Mouse (Mus musculus): ENCODE measurements at regions not wholly inside any gene's neighbourhood (a gene's known extent, or its start where the extent isn't known, plus 50 kb on each side); places are given as distances from the start of the nearest gene placed in this dataset.
A peak's percentile ranks its signal among the peaks of the same experiment; 100 is the strongest.

GRCm38 (mm10) chr16:24166496-24166895 lies 177.8 kb upstream of the Bcl6 start:
- Histone ChIP-seq H3K9ac (ENCODE audit: low read length) (no peak overlapping the region), H3K27ac (replicated peaks) (no peak overlapping the region), H3K36me3 (ENCODE audit: control insufficient read depth, insufficient read depth, low read length) (no peaks in the 10 kb centered on the region), H3K9me3 (ENCODE audit: control insufficient read depth, low read length) (no peaks in the 10 kb centered on the region), H3K4me1 (replicated peaks; ENCODE audit: control insufficient read depth, insufficient read depth) (peaks cover 2% of the 10 kb centered on the region; the same call in 1 of the 2 replicates), H3K27me3 (ENCODE audit: control insufficient read depth, insufficient read depth, low read length) (no peaks in the 10 kb centered on the region), H3K4me3 (ENCODE audit: low read depth, low read length) (no peak overlapping the region), H3K4me2 (replicated peaks; ENCODE audit: low read depth) (no peak overlapping the region)
- no peak for TF ChIP-seq CTCF (IDR thresholded peaks at IDR 0.05; ENCODE audit: low read depth)
- no peak for TF ChIP-seq EP300 (optimal IDR thresholded peaks at IDR 0.05)
- DNase-seq (ENCODE audit: low spot score) (no peak), ATAC-seq (ENCODE audit: low FRiP score, low TSS enrichment) (no peak)

GRCm38 (mm10) chr16:24165461-24166081 lies 176.9 kb upstream of the Bcl6 start:
- Histone ChIP-seq H3K27me3 (ENCODE audit: control insufficient read depth, insufficient read depth, low read length) (no peaks in the 10 kb centered on the region), H3K36me3 (ENCODE audit: control insufficient read depth, insufficient read depth, low read length) (no peaks in the 10 kb centered on the region), H3K9ac (ENCODE audit: low read length) (no peak overlapping the region), H3K4me1 (replicated peaks; ENCODE audit: control insufficient read depth, insufficient read depth) (peaks cover 2% of the 10 kb centered on the region; the same call in 1 of the 2 replicates), H3K4me3 (ENCODE audit: low read depth, low read length) (no peak overlapping the region), H3K9me3 (ENCODE audit: control insufficient read depth, low read length) (no peaks in the 10 kb centered on the region), H3K27ac (replicated peaks) (0 out of 2 replicates have a peak overlapping the region, but pooled peaks have one; percentile 8), H3K4me2 (replicated peaks; ENCODE audit: low read depth) (no peak overlapping the region)
- DNase-seq (ENCODE audit: low spot score) = no peak
- 50% methylated on average over 11 of the region's 11 CpGs for WGBS
- peak; percentile 67 for ATAC-seq (ENCODE audit: low FRiP score, low TSS enrichment)
- TF ChIP-seq EP300 (optimal IDR thresholded peaks at IDR 0.05) (no peak), CTCF (IDR thresholded peaks at IDR 0.05; ENCODE audit: low read depth) (no peak)

- ATAC-seq (ENCODE audit: low FRiP score, low TSS enrichment) = no peak
Measured at GRCm38 (mm10) chr16:24160705-24161285, 172.1 kb upstream of the Bcl6 start.

GRCm38 (mm10) chr16:24159336-24159735 lies 170.7 kb upstream of the Bcl6 start:
- 78% methylated on average over 2 of the region's 2 CpGs for WGBS
- TF ChIP-seq EP300 (optimal IDR thresholded peaks at IDR 0.05) (no peak), CTCF (IDR thresholded peaks at IDR 0.05; ENCODE audit: low read depth) (no peak)
- no peak for DNase-seq (ENCODE audit: low spot score)

More at GRCm38 (mm10) chr16:24160705-24161285, 172.1 kb upstream of the Bcl6 start:
- no peaks in the 10 kb centered on the region for H3K36me3 ChIP-seq (ENCODE audit: control insufficient read depth, insufficient read depth, low read length)
- 79% methylated on average over 5 of the region's 5 CpGs for WGBS
- no peak for DNase-seq (ENCODE audit: low spot score)
- H3K9me3 ChIP-seq (ENCODE audit: control insufficient read depth, low read length) = no peaks in the 10 kb centered on the region
- no peak for TF ChIP-seq CTCF (IDR thresholded peaks at IDR 0.05; ENCODE audit: low read depth)
- TF ChIP-seq EP300 (optimal IDR thresholded peaks at IDR 0.05) = no peak
- no peaks in the 10 kb centered on the region for H3K27me3 ChIP-seq (ENCODE audit: control insufficient read depth, insufficient read depth, low read length)
- no peak overlapping the region for H3K4me2 ChIP-seq (replicated peaks; ENCODE audit: low read depth)
- H3K4me1 ChIP-seq (replicated peaks; ENCODE audit: control insufficient read depth, insufficient read depth) = peaks cover 2% of the 10 kb centered on the region; the same call in 1 of the 2 replicates
- no peak overlapping the region for H3K4me3 ChIP-seq (ENCODE audit: low read depth, low read length)
- no peak overlapping the region for H3K27ac ChIP-seq (replicated peaks)
- H3K9ac ChIP-seq (ENCODE audit: low read length) = no peak overlapping the region

GRCm38 (mm10) chr16:24157753-24158152 lies 169.1 kb upstream of the Bcl6 start:
- Histone ChIP-seq H3K4me2 (replicated peaks; ENCODE audit: low read depth) (no peak overlapping the region), H3K27me3 (ENCODE audit: control insufficient read depth, insufficient read depth, low read length) (no peaks in the 10 kb centered on the region), H3K36me3 (ENCODE audit: control insufficient read depth, insufficient read depth, low read length) (no peaks in the 10 kb centered on the region), H3K27ac (replicated peaks) (no peak overlapping the region), H3K9me3 (ENCODE audit: control insufficient read depth, low read length) (no peaks in the 10 kb centered on the region), H3K4me1 (replicated peaks; ENCODE audit: control insufficient read depth, insufficient read depth) (no peaks in the 10 kb centered on the region), H3K4me3 (ENCODE audit: low read depth, low read length) (no peak overlapping the region), H3K9ac (ENCODE audit: low read length) (no peak overlapping the region)
- WGBS = 97% methylated on average over 2 of the region's 2 CpGs
- no peak for DNase-seq (ENCODE audit: low spot score)
- no peak for ATAC-seq (ENCODE audit: low FRiP score, low TSS enrichment)
- no peak for TF ChIP-seq CTCF (IDR thresholded peaks at IDR 0.05; ENCODE audit: low read depth)
- no peak for TF ChIP-seq EP300 (optimal IDR thresholded peaks at IDR 0.05)

More at GRCm38 (mm10) chr16:24159336-24159735, 170.7 kb upstream of the Bcl6 start:
- H3K9ac ChIP-seq (ENCODE audit: low read length) = no peak overlapping the region
- no peak overlapping the region for H3K4me2 ChIP-seq (replicated peaks; ENCODE audit: low read depth)
- H3K36me3 ChIP-seq (ENCODE audit: control insufficient read depth, insufficient read depth, low read length) = no peaks in the 10 kb centered on the region
- no peaks in the 10 kb centered on the region for H3K9me3 ChIP-seq (ENCODE audit: control insufficient read depth, low read length)
- H3K4me3 ChIP-seq (ENCODE audit: low read depth, low read length) = no peak overlapping the region
- H3K27me3 ChIP-seq (ENCODE audit: control insufficient read depth, insufficient read depth, low read length) = no peaks in the 10 kb centered on the region
- H3K27ac ChIP-seq (replicated peaks) = no peak overlapping the region
- ATAC-seq (ENCODE audit: low FRiP score, low TSS enrichment) = no peak
- H3K4me1 ChIP-seq (replicated peaks; ENCODE audit: control insufficient read depth, insufficient read depth) = no peaks in the 10 kb centered on the region

GRCm38 (mm10) chr16:24156729-24157430 lies 168.2 kb upstream of the Bcl6 start:
- Histone ChIP-seq H3K4me1 (replicated peaks; ENCODE audit: control insufficient read depth, insufficient read depth) (no peaks in the 10 kb centered on the region), H3K4me3 (ENCODE audit: low read depth, low read length) (no peak overlapping the region), H3K9me3 (ENCODE audit: control insufficient read depth, low read length) (no peaks in the 10 kb centered on the region), H3K27me3 (ENCODE audit: control insufficient read depth, insufficient read depth, low read length) (no peaks in the 10 kb centered on the region), H3K4me2 (replicated peaks; ENCODE audit: low read depth) (no peak overlapping the region), H3K27ac (replicated peaks) (no peak overlapping the region), H3K9ac (ENCODE audit: low read length) (no peak overlapping the region), H3K36me3 (ENCODE audit: control insufficient read depth, insufficient read depth, low read length) (no peaks in the 10 kb centered on the region)
- WGBS = 55% methylated on average over 6 of the region's 6 CpGs
- ATAC-seq (ENCODE audit: low FRiP score, low TSS enrichment) (no peak), DNase-seq (ENCODE audit: low spot score) (no peak)
- TF ChIP-seq EP300 (optimal IDR thresholded peaks at IDR 0.05) = no peak
- TF ChIP-seq CTCF (IDR thresholded peaks at IDR 0.05; ENCODE audit: low read depth) = no peak

Measured in stomach, postnatal 0 days (tissue).